Mouse (Mus musculus) C2C12 (cell line): ENCODE data around the gene Myo3b.

Experiments used
- CTCF ChIP-seq: IDR thresholded peaks from one replicate; pipeline ENCODE4 v1.5.1; 2011; ENCODE audit not compliant: control insufficient read depth, insufficient read depth, insufficient read length
- FOSL1 ChIP-seq: IDR thresholded peaks from one replicate; pipeline ENCODE4 v1.8.0; 2011; ENCODE audit warnings: mild to moderate bottlenecking, low read length; ENCODE audit not compliant: poor library complexity, insufficient read depth, severe bottlenecking
- MAX ChIP-seq: IDR thresholded peaks from one replicate; pipeline ENCODE4 v1.6.1; 2011; ENCODE audit warnings: mild to moderate bottlenecking, control low read depth

DNA sequence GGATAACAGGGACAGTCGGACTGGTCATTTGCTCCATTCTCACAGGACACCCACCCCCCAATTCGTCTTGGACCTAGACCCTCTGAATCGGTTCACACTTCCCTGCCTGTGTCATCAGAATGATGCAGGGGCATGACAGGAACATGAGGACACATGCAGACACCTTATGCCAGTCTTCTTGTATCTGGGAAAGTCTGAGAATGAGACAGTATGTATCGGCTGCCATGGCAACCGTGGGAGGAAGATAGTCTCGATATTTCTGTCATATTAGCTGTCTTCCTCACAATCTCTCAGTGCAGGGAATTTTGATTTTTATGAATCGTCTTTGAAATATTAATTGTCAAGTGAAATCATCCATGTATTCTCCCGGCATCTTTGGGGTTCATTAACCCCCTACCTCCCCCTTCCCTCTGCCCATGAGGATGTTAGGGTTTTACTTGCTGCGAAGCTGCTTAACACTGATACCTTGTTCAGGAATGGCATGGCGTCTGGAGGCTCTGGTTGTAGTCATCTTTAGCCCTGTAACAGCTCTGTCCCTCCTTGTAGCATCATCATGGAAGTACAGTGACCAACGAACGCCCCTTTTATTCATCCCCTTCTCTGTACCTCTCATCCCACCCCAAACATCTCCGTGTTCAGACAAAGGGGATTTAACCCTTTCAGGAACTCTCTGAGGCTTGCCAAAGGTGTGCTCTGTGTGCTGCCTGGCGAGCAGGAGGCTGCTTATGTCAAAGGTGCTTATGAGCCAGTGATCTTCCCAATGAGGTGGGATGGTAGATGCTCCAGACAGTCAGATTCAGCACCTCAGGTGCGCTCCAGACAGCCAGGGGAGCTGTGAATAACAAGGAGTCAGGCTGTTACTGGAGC is 58.5 kb downstream of the Myo3b start:
- TF ChIP-seq CTCF (no peak), FOSL1 (no peak), MAX (no peak)
